Mouse (Mus musculus): ENCODE measurements around the gene Fam19a4.
"Not testable (repeated sequence)": the region's sequence is repeated elsewhere in the genome, so short reads cannot be mapped to it uniquely, and the experiment has no call there.

Gene Fam19a4

DNA sequence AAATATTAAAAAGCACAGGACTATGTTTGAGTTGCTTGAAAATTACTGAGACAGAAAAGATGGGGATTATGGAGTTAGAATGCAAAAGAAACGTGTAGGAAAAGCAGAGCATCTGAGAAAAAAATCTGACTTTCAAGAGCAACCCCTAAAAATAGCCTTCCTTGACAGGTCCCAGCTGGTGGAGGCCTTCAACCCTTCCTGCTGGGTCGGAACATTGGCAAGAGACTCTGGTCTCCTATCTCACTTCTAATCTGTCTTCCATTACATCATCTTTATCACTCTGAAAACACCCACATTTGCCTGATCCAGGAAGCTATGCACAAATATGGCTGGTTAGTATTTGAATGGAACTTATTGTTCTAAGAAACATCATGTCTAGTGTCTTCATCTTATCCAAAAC is 115.4 kb downstream of the Fam19a4 start:
- no peak for DNase-seq (ENCODE audit: low spot score)

GRCm38 (mm10) chr6:96935776-96936175 is 124.4 kb downstream of the Fam19a4 start:
- no peak for DNase-seq (ENCODE audit: low spot score)

GRCm38 (mm10) chr6:96909061-96909480 is 151.1 kb downstream of the Fam19a4 start:
- DNase-seq (ENCODE audit: low spot score), result no peak

- not testable (repeated sequence) for DNase-seq (ENCODE audit: low spot score)
Observed at GRCm38 (mm10) chr6:96877105-96877504, 183.1 kb downstream of the Fam19a4 start.

GRCm38 (mm10) chr6:96876651-96877050 is 183.6 kb downstream of the Fam19a4 start:
- DNase-seq (ENCODE audit: low spot score), result not testable (repeated sequence)

DNA sequence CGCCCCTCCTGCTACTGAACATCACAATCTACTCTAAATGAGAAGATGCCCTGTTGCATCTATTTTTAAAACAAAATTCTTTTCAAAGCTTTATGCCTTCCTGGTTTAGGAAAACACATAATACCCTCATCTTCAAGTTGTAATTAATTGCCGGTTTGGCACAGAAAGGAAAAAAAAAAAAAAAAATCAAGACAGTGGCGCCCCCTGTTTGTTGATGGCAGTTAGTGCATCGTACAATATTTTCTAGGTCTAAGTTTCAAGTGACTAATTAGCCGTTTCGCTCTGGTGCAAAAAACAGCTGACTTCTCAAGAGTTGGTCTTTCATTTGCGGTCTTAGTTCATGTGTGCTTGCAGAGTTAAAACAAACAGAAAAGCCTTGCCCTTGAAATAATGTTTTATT is 207.1 kb downstream of the Fam19a4 start:
- no peak for DNase-seq (ENCODE audit: low spot score)

GRCm38 (mm10) chr6:96843944-96844343 is 216.3 kb downstream of the Fam19a4 start:
- DNase-seq (ENCODE audit: low spot score), result no peak

DNA sequence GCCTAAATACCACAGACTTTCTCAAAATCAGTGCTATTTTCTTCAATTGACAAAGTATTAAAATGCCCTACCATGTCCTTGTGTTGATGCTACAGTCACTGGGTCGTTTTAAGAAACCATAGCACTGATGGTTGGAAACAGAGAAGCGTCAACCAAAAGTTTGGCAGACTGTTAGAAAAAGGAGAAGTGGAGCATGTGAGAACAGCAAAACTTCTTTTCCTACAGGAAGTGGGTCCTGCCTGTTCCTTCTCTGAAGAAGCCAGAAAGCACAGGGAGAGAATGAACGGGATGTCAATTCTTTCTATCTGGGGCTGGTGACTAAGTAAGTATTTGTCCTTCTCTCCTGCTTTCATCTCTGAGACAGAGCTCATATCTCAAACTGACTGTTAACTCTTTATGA is 219.6 kb downstream of the Fam19a4 start:
- DNase-seq (ENCODE audit: low spot score), result no peak

GRCm38 (mm10) chr6:96826626-96827025 is 233.6 kb downstream of the Fam19a4 start:
- DNase-seq (ENCODE audit: low spot score), result no peak

DNA sequence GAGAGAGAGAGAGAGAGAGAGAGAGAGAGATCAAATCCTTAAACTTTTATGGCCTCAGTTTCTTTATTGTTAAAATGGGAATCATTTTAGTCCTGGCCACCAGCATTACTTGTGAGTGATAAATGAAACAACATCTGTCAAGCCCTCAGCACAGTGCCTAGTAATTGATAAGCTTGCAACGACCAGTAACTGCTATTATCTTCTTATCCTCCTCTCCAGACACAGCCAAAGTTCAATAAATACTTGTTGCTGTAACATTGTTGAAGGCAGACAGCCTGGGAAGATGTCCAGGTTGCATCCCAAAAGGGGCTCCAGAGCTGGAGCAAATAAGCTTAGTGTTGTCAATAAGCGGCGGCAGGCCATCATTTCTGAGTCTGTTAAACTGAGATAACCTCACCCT is 257.2 kb downstream of the Fam19a4 start:
- DNase-seq (ENCODE audit: low spot score), result no peak

- DNase-seq (ENCODE audit: low spot score), result no peak
Observed at GRCm38 (mm10) chr6:96798746-96799145, 261.5 kb downstream of the Fam19a4 start.

GRCm38 (mm10) chr6:96797451-96797850 is 262.8 kb downstream of the Fam19a4 start:
- no peak for DNase-seq (ENCODE audit: low spot score)
